Mouse (Mus musculus): Measurements from ENCODE around the gene Olfr1211.

Olfr1211 gene

DNA sequence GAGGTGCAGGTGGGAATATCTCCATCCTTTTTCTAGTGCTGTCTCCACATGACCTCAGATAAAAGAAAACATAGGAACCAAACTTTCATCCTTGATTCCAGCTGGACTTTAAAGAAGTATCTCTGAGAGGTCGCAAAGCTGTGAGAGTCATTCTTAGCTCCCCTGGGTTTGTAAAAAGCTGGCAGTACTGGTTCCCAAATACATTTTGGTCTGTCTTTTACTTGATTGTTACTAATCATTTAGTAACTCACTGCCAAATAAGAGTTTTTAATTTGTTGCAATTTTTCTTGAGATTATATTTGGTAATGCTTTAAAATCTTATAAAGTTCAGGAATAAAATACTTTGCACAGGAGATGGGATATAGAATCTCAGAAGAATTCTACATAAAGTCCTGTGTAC is at the start of gene Olfr1211:
TSS of gene Olfr1211 (minus strand) at position 101 of the 400 bp plus-strand sequence.
- DNase-seq (ENCODE audit: low spot score), result no peak

DNA sequence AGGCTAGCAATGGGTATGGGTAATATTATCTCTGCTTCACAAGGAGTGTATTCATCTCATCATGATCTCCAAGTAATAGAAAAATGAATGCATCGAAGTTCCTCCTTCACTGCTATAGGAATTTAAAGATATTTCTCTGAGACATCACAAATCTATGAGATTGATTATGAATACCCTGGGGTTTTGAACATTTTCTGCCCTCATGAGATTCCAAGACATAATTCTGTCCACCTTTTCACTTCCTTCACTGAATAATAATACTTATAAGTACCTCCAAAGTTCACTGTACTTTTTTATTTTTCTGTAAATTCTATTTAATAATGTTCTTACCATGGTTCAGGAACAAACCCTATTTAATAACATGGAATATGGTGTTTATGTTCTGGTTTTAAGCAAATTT is 42.3 kb upstream of the Olfr1211 start, which contains the start of gene Gm13762:
TSS of gene Gm13762 (minus strand) at position 101 of the 400 bp plus-strand sequence.
- no peak for DNase-seq (ENCODE audit: low spot score)

DNA sequence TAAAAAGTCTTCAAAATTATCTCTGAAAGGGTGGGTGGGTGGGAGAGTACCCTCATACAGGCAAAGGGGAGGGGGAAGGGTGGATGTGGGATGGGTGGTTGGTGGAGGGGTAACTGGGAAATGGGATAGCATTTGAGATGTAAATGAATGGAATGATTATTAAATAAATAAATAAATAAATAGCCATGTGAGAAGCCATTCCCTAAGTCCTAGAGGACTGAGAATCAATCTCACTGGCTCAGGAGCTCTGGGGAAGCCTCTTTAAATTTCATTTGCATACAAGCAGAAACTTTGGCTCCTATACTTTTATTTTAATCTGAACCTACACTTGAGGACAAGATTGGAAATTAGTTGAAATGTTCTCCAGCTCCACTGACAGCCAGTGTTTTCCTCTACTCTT is 15.8 kb upstream of the Olfr1211 start, which contains the start of gene Olfr1212:
TSS of gene Olfr1212 (plus strand) at position 301 of the 400 bp plus-strand sequence.
- no peak for DNase-seq (ENCODE audit: low spot score)

DNA sequence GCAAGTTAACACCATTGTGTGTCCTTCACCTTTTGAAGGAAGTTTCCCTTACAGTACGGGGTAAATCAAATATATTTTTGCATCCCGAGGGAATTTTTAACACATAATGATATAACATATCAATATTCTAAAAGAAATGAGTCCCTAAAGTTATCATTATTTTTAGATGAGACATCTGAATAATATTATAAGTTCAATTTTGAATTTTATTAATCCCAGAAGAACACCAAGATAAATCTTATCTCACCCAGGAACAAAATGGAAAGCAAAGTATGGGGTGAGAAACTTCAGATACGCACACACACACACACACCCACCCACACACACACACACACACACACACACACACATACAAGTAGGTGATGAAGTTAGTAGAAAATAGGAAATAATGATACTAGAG is 22.9 kb downstream of the Olfr1211 start, which contains the start of gene Olfr1209:
TSS of gene Olfr1209 (minus strand) at position 101 of the 400 bp plus-strand sequence.
- DNase-seq (ENCODE audit: low spot score), result no peak

DNA sequence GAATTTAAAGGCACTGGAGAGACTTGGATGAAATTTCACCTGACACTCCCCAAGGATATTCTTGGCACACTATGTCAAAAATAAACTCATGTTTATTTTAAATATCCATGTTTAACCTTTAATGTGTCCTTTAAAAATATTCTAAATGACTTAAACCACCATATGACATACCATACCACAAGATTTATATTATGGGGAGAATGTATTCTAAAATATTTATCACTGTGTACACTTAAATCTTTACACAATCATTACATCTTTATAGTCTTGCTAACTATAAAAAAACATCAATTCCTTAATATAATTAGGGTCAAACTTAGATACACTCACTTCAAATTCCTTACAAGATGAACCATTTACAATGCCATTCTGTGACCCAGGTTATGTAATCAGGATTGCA is 35.7 kb downstream of the Olfr1211 start, which contains the start of gene Olfr1208:
TSS of gene Olfr1208 (minus strand) at position 101 of the 400 bp plus-strand sequence.
- DNase-seq (ENCODE audit: low spot score), result no peak
